Mouse (Mus musculus) cerebellum, postnatal 10 days (tissue): Measurements from ENCODE around the gene Lrrc32.

ENCODE experiments used
- DNase-seq, 2 experiments: peaks; one replicate each; pipeline ENCODE4 v3.0.0; 2021; ENCODE audit warnings: mixed read lengths in 2 of 2

Lrrc32 gene

DNA sequence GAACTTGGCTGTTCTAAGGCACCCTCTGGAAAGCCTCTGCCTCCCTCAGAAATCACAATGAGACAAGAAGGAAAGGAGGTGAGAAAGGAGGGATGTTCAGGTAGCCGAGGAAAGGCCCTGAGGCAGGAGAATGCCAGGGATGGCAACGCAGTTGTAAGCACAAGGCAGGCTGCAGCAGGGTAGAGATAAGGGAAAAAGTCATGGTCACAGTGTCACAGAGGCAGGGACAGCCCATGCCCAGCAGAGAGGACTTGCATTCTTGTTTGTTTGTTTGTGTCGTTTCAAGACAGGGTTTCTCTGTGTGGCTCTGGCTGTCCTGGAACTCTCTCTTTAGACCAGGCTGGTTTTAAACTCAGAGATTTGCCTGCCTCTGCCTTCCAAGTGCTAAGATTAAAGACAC lies 62.0 kb downstream of the Lrrc32 start:
- no peak for DNase-seq
